Mouse (Mus musculus): ENCODE measurements at regions not wholly inside any gene's neighbourhood (a gene's known extent, or its start where the extent isn't known, plus 50 kb on each side); places are given as distances from the start of the nearest gene placed in this dataset.

- no peak overlapping the region for H3K9ac ChIP-seq
- no peak overlapping the region for H3K4me3 ChIP-seq (ENCODE audit: low read depth, low read length)
- ATAC-seq (ENCODE audit: insufficient read depth) (no peak), DNase-seq (no peak)
- no peak overlapping the region for H3K4me2 ChIP-seq
- no peaks in the 10 kb centered on the region for H3K36me3 ChIP-seq (ENCODE audit: insufficient read depth)
- WGBS = 83% methylated on average over 10 of the region's 10 CpGs
- H3K9me3 ChIP-seq (ENCODE audit: low read depth, low read length) = no peaks in the 10 kb centered on the region
- no peaks in the 10 kb centered on the region for H3K4me1 ChIP-seq (ENCODE audit: insufficient read depth)
- no peak for TF ChIP-seq CTCF (IDR thresholded peaks at IDR 0.05; ENCODE audit: low read depth)
- no peak overlapping the region for H3K27ac ChIP-seq (ENCODE audit: low read depth)
- no peaks in the 10 kb centered on the region for H3K27me3 ChIP-seq (ENCODE audit: insufficient read depth, low read length)
These were observed 50.4 kb upstream of the Neo1 start for GRCm38 (mm10) chr9:59086556-59087102.

Data from lung, embryonic 14.5 days (tissue).